ENCODE assay signal across 10 mouse cellular contexts in genomic region chr7:3367569-3367968, GRCm38 (mm10). TPM values are rescaled to one million over a fixed set of nuclear protein-coding genes. Genes with fewer than 3 reads are reported as not detected.
DNase-seq lines count a peak whose midpoint lies in the region; ATAC-seq and TF ChIP-seq lines count a peak whose summit lies in the region.
"Had no signal": no experiment of that assay in that cellular context is flagged by ENCODE, and none has a peak within 500 bp of the region (broad histone marks: within the 10 kb centered on the region; RNA-seq: fewer than 3 reads in every experiment).

No protein-coding gene starts in this region.

- 8% methylated on average over 10 of the region's 11 CpGs for WGBS in heart, embryonic 16.5 days
- WGBS in forebrain, embryonic 11.5 days, result 8% methylated on average over 11 of the region's 11 CpGs
- WGBS in limb, embryonic 15.5 days, result 10% methylated on average over 10 of the region's 11 CpGs

- intact Hi-C loops in heart, postnatal 25 days (cut with DNase I), result no loop called here

- no peak overlapping the region for H3K27ac ChIP-seq in heart, embryonic 16.5 days (ENCODE audit: low read length)
- H3K27ac ChIP-seq in ES-Bruce4 (ENCODE audit: insufficient read depth, low read length), result peak overlapping the region; percentile 89
- no peak overlapping the region for H3K27ac ChIP-seq in forebrain, embryonic 11.5 days (ENCODE audit: low read depth, low read length)
- no peak overlapping the region for H3K27ac ChIP-seq in limb, embryonic 15.5 days

- ATAC-seq in heart, embryonic 16.5 days (replicated peaks; ENCODE audit: extremely low read depth, insufficient read depth, low FRiP score), result no peak
- ATAC-seq in forebrain, embryonic 11.5 days (replicated peaks; ENCODE audit: low FRiP score), result 0 out of 2 replicates have a peak, but pooled peaks have one; percentile 11
- no peak for ATAC-seq in limb, embryonic 15.5 days (ENCODE audit: insufficient number of reproducible peaks, low FRiP score, low TSS enrichment, low read depth)

- no peak for DNase-seq in heart, postnatal 25 days (ENCODE audit: low spot score)
- no peak for DNase-seq in forebrain, embryonic 11.5 days (ENCODE audit: low spot score)
- DNase-seq in cerebellum, postnatal 10 days, result no peak
- DNase-seq in urinary bladder, postnatal 25 days (ENCODE audit: low spot score), result no peak
- no peak for DNase-seq in thymus, adult 18-20 months
- DNase-seq: cerebellum, adult 9-10 months had no signal

- no peak for TF ChIP-seq EP300 in ES-Bruce4 (IDR thresholded peaks at IDR 0.05; ENCODE audit: insufficient read depth, low read depth, low read length)

- H3K4me2 ChIP-seq in heart, embryonic 16.5 days (ENCODE audit: low read depth, low read length), result peak overlapping the region; percentile 73
- H3K4me2 ChIP-seq in forebrain, embryonic 11.5 days (ENCODE audit: low read depth, low read length, severe bottlenecking), result no peak overlapping the region
- peak overlapping the region; percentile 39 for H3K4me2 ChIP-seq in limb, embryonic 15.5 days

- peaks cover 11% of the 10 kb centered on the region; the same call in 1 of the 2 replicates for H3K4me1 ChIP-seq in heart, embryonic 16.5 days (ENCODE audit: control insufficient read depth, insufficient read depth, low read length)
- peaks cover 7% of the 10 kb centered on the region for H3K4me1 ChIP-seq in ES-Bruce4 (ENCODE audit: control insufficient read depth, insufficient read depth, low read length)
- H3K4me1 ChIP-seq in forebrain, embryonic 11.5 days (replicated peaks; ENCODE audit: control insufficient read depth, insufficient read depth, low read length), result peaks cover 3% of the 10 kb centered on the region; the same call in 1 of the 2 replicates
- peaks cover 11% of the 10 kb centered on the region for H3K4me1 ChIP-seq in limb, embryonic 15.5 days

- no peaks in the 10 kb centered on the region for H3K9me3 ChIP-seq in heart, embryonic 16.5 days (replicated peaks; ENCODE audit: control insufficient read depth, low read length)
- no peaks in the 10 kb centered on the region for H3K9me3 ChIP-seq in ES-Bruce4 (replicated peaks; ENCODE audit: control insufficient read depth, insufficient read depth, low read length, poor library complexity, severe bottlenecking)
- H3K9me3 ChIP-seq in forebrain, embryonic 11.5 days (ENCODE audit: control insufficient read depth, low read length), result no peaks in the 10 kb centered on the region
- no peaks in the 10 kb centered on the region for H3K9me3 ChIP-seq in limb, embryonic 15.5 days

- H3K4me3 ChIP-seq in heart, embryonic 16.5 days (ENCODE audit: low read length), result peak overlapping the region; percentile 44
- H3K4me3 ChIP-seq in ES-Bruce4 (ENCODE audit: low read depth, low read length), result peak overlapping the region; percentile 83
- no peak overlapping the region for H3K4me3 ChIP-seq in forebrain, embryonic 11.5 days (ENCODE audit: low read depth, low read length)
- no peak overlapping the region for H3K4me3 ChIP-seq in limb, embryonic 15.5 days

- H3K9ac ChIP-seq in heart, embryonic 16.5 days (ENCODE audit: low read length), result peak overlapping the region; percentile 25; the same call in 1 of the 2 replicates
- H3K9ac ChIP-seq in ES-Bruce4 (ENCODE audit: low read depth, poor library complexity, severe bottlenecking), result peak overlapping the region; percentile 81
- no peak overlapping the region for H3K9ac ChIP-seq in forebrain, embryonic 11.5 days (ENCODE audit: low read length)
- H3K9ac ChIP-seq in limb, embryonic 15.5 days, result no peak overlapping the region

- TF ChIP-seq POLR2A in ES-Bruce4 (IDR thresholded peaks at IDR 0.05; ENCODE audit: insufficient read depth, low read length), result no peak

- TF ChIP-seq CTCF in ES-Bruce4 (IDR thresholded peaks at IDR 0.05; ENCODE audit: low read depth, low read length), result no peak

- peaks cover 33% of the 10 kb centered on the region for H3K27me3 ChIP-seq in heart, embryonic 16.5 days (ENCODE audit: control insufficient read depth, insufficient read depth, low read length)
- no peaks in the 10 kb centered on the region for H3K27me3 ChIP-seq in ES-Bruce4 (ENCODE audit: control insufficient read depth, insufficient read depth, low read length, poor library complexity, severe bottlenecking)
- H3K27me3 ChIP-seq in forebrain, embryonic 11.5 days (ENCODE audit: control insufficient read depth, insufficient read depth, low read length), result peaks cover 5% of the 10 kb centered on the region; the same call in 1 of the 2 replicates
- H3K27me3 ChIP-seq in limb, embryonic 15.5 days, result peaks cover 15% of the 10 kb centered on the region; the same call in 1 of the 2 replicates

- no peaks in the 10 kb centered on the region for H3K36me3 ChIP-seq in heart, embryonic 16.5 days (ENCODE audit: control insufficient read depth, insufficient read depth)
- no peaks in the 10 kb centered on the region for H3K36me3 ChIP-seq in ES-Bruce4 (ENCODE audit: control insufficient read depth, insufficient read depth, low read length, poor library complexity, severe bottlenecking)
- H3K36me3 ChIP-seq in forebrain, embryonic 11.5 days (ENCODE audit: control insufficient read depth, insufficient read depth, low read length), result no peaks in the 10 kb centered on the region
- peaks cover 11% of the 10 kb centered on the region; the same call in 1 of the 2 replicates for H3K36me3 ChIP-seq in limb, embryonic 15.5 days

RNA-seq across cellular contexts. Expression of gene Cacng8, which starts 22.9 kb away (rescaled TPM):
- polyA plus RNA-seq in heart, embryonic 16.5 days (2015; fragmentation: Nextera tagmentation; extraction: Ambion mirVana), result 0.07 and 0.46 TPM in 2 replicates
- not detected for total RNA-seq in heart, postnatal 25 days (2021)
- polyA plus RNA-seq in ES-Bruce4 (2011; ENCODE audit: insufficient read depth, insufficient read length, low read depth, missing spikeins), result 5.2 and 7.6 TPM in 2 replicates
- polyA plus RNA-seq in forebrain, embryonic 11.5 days (2014; fragmentation: Nextera tagmentation; extraction: Ambion mirVana), result 7.9 and 9.3 TPM in 2 replicates
- 2.4 and 2.6 TPM in 2 replicates for polyA plus RNA-seq in limb, embryonic 15.5 days (2015; fragmentation: Nextera tagmentation; extraction: Ambion mirVana)
- total RNA-seq: neutrophil, adult 5-6 weeks had no signal

RNA-seq across cellular contexts. Expression of gene Cacng7, which starts 34.8 kb away (rescaled TPM):
- 0.16 TPM in 1 of 2 replicates, not detected in the other for polyA plus RNA-seq in heart, embryonic 16.5 days (2015; fragmentation: Nextera tagmentation; extraction: Ambion mirVana)
- 1 to 10 TPM; 3.5 to 4.3 TPM for total RNA-seq in heart, postnatal 25 days (2021)
- polyA plus RNA-seq in ES-Bruce4 (2011; ENCODE audit: insufficient read depth, insufficient read length, low read depth, missing spikeins), result 57.6 and 60.5 TPM in 2 replicates
- polyA plus RNA-seq in forebrain, embryonic 11.5 days (2014; fragmentation: Nextera tagmentation; extraction: Ambion mirVana), result 4.9 and 5.6 TPM in 2 replicates
- 1.7 and 2.6 TPM in 2 replicates for polyA plus RNA-seq in limb, embryonic 15.5 days (2015; fragmentation: Nextera tagmentation; extraction: Ambion mirVana)
- total RNA-seq: neutrophil, adult 5-6 weeks had no signal

RNA-seq across cellular contexts. Expression of gene Cacng6, which starts 56.4 kb away (rescaled TPM):
- 15.5 and 18.9 TPM in 2 replicates for polyA plus RNA-seq in heart, embryonic 16.5 days (2015; fragmentation: Nextera tagmentation; extraction: Ambion mirVana)
- under 1 TPM; 0.45 to 0.70 TPM for total RNA-seq in heart, postnatal 25 days (2021)
- polyA plus RNA-seq in ES-Bruce4 (2011; ENCODE audit: insufficient read depth, insufficient read length, low read depth, missing spikeins), result 16.6 and 17.6 TPM in 2 replicates
- 0.40 and 0.44 TPM in 2 replicates for polyA plus RNA-seq in forebrain, embryonic 11.5 days (2014; fragmentation: Nextera tagmentation; extraction: Ambion mirVana)
- 6.7 and 15.4 TPM in 2 replicates for polyA plus RNA-seq in limb, embryonic 15.5 days (2015; fragmentation: Nextera tagmentation; extraction: Ambion mirVana)
- total RNA-seq: neutrophil, adult 5-6 weeks had no signal

Comparison
In these comparisons a context has a peak if more than half of its experiments do, and no peak if none do; other contexts are left out.
1. H3K4me3 ChIP-seq: peak in heart, embryonic 16.5 days (single experiment) and ES-Bruce4 (single experiment); none in forebrain, embryonic 11.5 days (single experiment) and limb, embryonic 15.5 days (single experiment).
2. H3K9ac ChIP-seq: peak in heart, embryonic 16.5 days (single experiment) and ES-Bruce4 (single experiment); none in forebrain, embryonic 11.5 days (single experiment) and limb, embryonic 15.5 days (single experiment).